Mouse (Mus musculus) adrenal gland, postnatal 36 days (tissue): ENCODE measurements around the gene Casc1. TPM values are rescaled to one million over a fixed set of nuclear protein-coding genes. Genes with fewer than 3 reads are reported as not detected.

Source experiments
- DNase-seq, 2 experiments: peaks; one replicate each; pipeline ENCODE4 v3.0.0; 2021; ENCODE audit warnings: mixed read lengths in 1 of 2
- long read RNA-seq, 2 experiments: library from polyadenylated mRNA; stranded (forward); transcript quantifications; one replicate each; pipeline ENCODE4 v2.0.0; 2021; ENCODE audit warnings: borderline sequencing depth in 2 of 2
- total RNA-seq, 2 experiments: library from RNA; stranded (reverse); gene quantifications; 2 replicates each; pipeline ENCODE4 v1.2.3; 2021

Gene Casc1
- under 1 TPM; 0.33 to 0.63 TPM for total RNA-seq
- long read RNA-seq, experiment 1 = 0 reads
- long read RNA-seq, experiment 2 = 0 reads

DNA sequence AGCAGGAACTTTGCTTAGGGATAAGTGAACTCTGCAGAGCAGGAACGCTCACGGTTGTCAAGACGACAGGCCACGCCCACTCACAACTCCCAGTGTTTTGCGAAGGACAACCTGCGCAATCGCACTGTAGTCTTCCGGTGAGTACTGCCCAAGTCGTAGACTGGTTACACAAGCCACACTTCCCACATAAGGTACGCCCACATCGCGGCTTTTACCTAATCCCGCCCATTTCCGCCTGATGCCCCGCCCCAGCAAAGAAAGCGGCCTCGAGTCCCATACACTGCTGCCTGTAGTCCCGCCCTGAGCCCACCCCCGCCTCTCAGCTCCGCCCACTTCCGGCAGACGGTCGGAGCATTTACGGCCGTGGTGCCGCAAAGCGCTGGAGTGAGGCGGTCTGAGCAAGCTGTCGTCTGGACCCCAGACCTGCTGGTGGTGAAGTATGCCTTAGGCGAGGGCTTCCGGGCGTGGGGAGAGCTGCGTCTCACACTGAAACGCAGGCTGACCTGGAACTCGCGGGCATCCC lies at the start of gene Casc1, which contains the start of gene Etfrf1:
Casc1 (minus strand) TSS at position 190 of the 523 bp plus-strand sequence.
Etfrf1 (plus strand) TSS at position 319 of the 523 bp plus-strand sequence.
- DNase-seq = peak; percentile 97 to 98

DNA sequence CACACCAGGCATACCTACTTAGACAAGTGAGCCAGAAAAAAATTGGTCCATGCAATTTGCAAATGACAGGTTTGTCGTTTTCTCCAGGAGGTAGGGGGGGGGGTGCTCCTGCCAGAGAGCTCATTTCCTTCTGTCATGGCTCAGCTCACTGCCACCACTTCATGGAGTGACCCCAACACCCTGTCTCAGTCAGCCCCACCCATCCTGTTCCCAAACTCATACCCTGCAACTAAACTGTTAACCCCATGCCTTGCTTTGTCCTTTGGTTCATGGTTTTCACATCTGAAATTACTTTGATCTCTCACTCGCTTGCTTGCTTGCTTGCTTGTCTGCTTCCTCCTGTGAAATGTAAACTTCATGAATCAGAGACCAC lies 45.9 kb upstream of the Casc1 start:
- DNase-seq = no peak

DNA sequence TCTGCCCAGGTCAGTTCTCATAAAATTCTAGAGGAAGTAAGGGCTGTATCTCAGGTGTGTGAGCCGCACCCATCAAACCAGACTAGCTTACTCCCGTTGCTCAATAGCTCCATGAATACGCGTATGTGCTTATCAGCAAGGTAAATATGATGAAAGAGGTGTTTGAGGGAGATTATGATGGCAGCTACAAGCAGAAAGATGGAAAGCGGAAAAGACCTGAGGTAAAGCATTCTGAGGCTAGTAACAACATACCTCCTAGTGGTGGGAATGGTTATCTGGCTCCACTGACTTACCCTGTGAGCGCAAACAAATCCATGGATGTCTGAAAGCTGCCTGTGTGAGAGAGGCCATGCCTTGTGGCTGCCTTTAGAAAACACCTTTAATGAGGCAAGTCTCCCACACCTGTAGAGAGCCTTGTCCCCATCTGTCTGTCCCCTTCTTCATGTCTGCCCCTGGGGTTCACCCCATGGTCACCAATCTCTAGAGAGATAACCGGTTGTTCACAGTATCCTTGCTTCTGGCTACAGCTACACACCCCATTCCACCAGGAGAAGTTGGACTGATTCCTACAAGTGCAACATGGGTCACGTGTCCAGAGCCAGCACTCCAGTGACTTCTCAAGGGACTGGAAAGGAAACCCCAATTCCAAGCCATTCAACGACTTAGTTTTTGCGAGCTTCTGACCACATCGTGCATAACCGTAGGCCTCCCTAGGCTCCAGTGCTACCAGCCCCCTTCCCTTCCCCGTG lies 45.3 kb upstream of the Casc1 start:
- peak in 1 of 2 experiments; percentile 26 for DNase-seq

DNA sequence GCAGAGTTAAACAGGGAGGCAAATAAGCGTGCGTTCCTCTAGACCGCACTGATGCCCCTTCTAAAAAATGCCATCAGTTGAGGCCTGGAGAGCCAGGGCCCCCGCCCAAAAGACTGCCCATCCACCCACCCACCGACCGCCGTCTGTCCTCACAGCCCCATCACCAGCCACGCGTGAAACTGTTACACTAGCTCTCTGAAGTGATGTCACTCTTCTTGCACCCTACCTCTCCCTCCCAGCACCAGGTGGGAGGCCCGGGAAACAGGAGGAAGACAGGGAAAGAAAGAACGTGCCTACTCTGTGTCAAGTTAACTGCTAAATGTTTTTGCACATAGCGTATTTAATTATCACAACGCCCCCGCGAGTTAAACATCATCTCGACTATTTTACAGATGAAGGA lies 40.0 kb upstream of the Casc1 start:
- DNase-seq = no peak

DNA sequence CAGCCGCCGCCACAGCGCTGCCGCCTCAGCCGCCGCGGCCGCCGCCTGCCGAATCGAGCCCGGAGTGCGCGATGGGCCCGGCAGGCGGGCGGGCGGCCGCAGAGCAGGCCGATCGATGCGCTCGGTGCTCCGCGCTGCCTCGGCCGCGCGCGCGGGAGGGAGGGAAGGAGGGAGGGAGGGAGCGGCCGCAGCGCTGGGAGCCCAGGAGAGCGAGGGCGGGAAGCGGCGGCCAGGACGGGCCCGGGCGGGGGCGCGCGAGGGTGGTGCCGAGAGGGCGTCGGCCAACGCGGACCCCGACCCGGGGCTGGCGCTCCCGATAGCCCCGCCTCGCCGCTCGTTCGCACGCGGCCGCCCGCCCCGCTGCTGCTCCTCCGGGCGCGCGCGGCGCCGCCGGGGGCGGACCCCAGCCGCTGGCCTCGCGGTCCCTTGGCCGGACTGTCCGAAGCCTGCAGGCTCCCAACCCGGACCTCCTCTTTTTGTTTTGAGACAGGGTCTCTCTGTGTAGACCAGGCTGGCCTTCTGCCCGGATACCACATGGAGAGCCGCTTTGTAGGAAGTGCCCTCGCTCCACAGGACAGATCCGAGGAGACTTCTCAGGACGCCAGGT lies 39.5 kb upstream of the Casc1 start, which contains the start of gene Kras:
Kras (minus strand) TSS at position 55 of the 607 bp plus-strand sequence.
- DNase-seq = peak; percentile 95 to 97

DNA sequence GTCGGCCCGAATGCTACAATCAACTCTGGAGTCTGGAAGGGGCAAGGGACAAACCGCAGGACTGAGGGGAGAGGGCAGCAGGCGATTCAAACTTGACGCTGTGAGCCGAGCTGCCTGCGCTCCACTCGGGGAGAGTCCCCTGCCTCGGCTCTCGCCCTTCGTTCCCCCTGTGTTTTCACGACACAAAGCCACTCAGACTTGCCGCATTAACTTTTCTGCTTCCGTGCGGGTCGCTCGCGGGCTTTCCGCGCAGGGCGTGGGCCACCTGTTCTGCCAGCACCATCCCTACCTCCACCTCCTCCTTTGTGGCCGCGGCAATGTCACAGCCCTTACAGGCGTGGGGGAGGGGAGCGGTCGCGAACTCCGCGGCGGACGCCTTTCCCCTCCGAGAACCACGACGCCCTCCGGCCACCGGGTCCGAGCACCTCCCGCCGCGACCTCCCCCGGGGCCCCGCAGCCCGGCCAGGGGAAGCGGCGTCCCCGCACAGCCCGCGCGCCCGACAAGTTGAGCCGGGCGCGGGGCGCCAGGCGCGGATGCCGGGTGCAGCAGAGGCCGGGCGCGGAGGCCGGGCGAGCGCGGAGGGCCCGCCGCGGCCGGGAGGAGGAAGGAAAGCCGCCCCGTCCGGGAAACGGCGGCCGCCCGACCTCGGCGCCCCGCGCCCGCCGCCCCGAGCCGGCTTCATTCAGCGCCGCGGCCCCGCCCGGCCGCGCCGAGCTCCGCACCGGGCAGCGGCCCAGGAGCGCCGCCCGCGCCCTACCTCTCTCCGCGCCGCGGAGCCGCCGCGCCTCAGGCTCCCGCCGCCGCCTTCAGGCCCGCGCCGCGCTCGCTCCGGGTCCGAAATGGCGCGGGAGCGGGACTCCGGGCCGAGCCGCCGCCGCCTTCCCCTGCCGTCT lies 38.7 kb upstream of the Casc1 start:
- peak; percentile 65 to 78 for DNase-seq

DNA sequence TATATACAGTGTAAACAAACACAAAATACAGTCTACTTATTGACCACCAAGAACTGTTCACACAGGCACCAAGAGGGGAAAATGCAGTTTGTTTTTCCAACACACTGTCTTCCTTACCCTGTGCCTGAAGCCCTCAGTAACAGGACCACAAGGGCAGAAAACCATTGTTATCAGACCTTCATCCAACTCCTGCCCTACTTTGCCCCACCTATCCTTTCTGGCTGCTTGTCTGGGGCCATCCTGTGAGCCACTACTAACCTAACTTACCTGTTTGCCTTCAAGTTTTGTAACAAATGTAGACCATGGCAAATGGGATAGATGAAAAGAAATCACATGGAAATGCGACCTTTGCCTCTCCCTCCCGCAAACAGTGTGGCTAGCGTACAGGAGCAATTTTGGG lies 37.1 kb upstream of the Casc1 start:
- no peak for DNase-seq

DNA sequence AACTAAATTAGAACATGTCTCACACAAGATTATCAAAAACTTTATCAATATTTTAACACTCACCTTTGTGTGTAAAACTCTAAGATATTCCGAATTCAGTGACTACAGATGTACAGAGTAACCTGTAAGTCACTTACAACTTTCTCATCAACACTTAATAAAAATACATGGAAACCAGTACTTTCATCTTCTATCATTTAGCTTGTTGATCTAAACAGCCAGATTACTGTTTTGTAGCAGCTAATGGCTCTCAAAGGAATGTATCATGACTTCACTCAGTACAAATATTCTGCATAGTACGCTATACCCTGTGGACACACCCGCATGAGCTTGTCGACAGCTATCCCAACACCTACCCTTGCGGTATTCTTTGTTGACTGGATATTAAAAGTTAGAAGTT lies 36.0 kb upstream of the Casc1 start:
- no peak for DNase-seq

DNA sequence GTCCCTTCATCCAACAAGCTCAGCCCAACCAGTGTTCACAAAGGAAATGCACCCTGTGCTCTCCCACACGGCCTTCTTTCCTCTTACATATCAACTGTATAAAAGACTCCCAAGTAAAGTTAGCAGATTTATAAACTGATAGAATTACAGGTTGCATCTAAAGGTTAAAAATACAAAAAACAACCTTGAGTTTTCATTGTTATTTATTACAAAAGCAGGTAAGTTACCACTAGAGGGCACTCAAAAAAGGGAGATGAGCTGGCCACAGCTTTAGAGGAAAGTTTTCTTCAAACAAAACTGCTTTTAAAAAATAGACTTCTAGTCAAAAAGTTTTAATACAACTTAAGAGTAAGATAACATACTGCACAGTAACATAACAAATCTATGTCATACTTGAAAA lies 31.7 kb upstream of the Casc1 start:
- DNase-seq = no peak

DNA sequence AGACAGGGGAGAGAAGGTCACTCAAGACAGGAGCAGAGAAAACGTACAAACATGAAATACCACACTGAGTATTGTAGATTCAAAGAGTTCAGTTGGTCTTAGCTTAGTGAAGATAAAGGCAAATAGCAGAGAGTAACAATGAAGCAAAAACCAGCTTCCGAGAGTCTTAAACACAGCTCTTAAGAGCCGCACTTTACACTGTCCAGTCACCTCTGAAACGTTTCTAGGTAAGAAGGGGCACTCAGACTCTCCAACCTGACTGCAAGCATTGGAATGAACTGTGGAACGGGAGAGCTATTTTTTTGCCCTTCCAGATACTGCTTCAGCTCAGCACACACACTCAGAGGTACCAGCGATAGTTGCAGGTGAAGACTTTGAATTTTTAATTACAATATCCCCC lies 29.5 kb upstream of the Casc1 start:
- DNase-seq = no peak

DNA sequence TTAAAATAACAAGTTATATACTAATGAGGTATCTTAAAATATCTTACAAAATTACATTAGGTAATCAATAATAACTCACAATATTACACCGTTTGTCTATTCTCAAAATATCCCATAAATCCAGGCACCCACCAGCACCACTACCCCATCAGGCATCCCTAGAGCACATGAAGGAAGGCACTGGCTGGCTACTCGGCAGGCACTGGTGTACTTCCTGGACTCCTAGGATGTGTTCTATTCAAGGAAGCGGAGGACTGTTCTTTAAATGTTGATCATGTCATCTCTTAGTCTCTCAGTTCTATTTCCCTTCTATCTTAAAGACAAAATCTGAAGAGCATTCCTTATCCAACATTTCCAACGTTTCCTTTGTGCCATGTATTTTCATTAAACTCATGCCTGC lies 26.3 kb upstream of the Casc1 start:
- no peak for DNase-seq

DNA sequence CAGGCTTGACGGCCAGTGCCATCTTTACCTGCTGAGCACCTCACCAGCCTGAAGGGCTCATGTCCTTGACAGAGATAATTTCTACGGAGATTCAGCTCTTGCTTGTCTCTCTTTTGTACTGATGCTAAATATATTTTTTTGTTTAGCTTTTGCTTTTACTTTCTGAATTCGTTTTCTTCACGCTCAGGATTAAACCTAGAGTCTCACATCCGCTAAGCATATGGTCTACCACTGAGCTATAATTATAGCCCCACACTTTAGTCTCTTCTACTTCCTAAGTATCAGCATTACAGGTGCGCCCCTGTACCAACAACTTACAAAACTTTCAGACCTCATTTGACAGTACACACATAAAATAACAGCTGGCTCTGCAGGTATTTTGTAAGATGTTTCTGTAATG lies 24.6 kb upstream of the Casc1 start:
- DNase-seq = no peak

DNA sequence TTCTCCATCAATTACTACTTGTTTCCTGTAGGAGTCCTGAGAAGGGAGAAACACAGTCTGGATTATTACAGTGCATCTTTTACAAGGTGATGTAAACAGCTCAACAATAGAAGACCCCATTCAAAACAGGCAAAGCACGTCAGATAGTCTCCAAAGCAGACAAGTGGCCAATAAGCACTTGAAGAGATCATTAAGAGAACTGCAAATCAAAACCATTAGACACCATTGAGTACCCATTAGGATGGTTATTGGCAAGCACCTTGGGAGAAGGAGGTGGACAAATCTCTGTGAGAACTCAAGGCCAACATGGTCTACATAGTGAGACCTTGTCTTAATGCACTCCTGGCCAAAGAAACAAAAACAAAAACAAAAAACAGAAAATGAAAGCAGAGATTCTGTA lies 23.6 kb upstream of the Casc1 start:
- no peak for DNase-seq

DNA sequence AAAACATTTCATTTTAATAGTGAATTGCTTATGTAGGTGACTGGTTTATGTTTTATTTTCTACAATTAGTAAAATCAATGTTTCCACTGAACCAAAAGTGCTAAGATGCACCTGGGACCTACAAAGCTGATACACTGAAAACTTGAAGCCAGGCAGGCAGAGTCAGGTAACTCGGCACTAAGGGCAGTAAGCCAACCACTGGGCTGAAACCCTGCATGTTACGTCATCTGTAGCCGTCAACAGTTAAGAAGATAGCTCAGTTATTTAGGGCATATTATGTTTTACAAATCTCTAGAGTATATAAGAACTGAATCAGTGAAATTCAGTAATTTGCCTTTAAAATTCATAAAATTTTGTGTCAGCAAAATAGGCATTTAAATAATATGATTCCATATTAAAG lies 15.5 kb upstream of the Casc1 start:
- peak in 1 of 2 experiments; percentile 25 for DNase-seq

DNA sequence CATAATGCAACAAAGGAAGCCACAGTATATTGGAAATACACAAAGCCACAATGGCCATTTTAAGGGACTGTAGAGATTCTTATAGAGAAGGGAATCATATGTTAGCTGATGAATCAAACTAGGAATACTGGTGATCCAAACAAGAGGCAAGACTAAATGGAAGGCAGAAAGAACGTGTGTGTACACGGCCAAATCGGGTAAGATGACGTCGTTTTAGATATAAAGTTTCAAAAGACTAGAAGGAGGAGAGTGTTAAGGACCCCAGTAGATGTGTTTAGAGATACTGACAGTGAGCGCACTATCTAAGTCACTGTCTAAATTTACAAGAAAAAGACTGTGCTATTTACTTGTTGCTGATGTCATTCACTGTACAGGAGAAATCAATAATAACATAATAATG lies 13.4 kb upstream of the Casc1 start:
- no peak for DNase-seq

DNA sequence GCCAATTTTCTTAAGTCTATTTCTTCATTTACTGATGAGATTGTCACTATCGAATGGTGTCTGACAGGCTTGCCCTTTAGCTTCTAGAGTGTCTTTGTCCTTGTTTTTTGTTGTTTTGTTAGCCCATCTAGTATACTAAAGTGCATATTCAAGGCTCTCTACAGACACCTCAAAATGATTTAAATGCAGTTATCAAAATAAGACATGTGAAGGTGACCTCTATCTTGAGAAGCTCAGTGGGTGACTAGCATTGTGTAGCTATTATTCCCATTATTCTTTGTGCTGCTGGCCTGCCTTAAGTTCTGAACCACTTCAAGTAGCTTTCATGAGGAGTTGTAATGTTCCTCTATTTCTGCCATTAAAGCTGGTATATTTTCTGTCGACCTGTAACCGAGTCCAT lies 5.0 kb upstream of the Casc1 start:
- DNase-seq = no peak

DNA sequence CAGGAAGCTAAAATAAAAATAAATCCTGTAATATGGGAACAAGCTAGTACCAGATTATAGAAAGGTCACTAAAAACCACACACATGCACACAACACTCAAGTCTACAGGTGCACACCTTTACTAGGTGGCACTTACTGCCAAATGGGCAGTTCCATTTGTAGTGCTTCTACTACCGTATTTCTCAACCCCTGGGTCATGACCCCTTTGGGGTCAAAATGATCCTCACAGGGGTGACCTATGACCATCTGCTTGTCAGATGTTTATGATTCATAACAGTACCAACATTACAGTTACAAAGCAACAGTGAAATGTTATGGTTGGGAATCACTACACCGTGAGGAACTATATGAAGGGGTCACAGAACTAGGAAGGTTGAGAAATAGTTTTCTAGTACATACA lies 3.1 kb upstream of the Casc1 start:
- no peak for DNase-seq

DNA sequence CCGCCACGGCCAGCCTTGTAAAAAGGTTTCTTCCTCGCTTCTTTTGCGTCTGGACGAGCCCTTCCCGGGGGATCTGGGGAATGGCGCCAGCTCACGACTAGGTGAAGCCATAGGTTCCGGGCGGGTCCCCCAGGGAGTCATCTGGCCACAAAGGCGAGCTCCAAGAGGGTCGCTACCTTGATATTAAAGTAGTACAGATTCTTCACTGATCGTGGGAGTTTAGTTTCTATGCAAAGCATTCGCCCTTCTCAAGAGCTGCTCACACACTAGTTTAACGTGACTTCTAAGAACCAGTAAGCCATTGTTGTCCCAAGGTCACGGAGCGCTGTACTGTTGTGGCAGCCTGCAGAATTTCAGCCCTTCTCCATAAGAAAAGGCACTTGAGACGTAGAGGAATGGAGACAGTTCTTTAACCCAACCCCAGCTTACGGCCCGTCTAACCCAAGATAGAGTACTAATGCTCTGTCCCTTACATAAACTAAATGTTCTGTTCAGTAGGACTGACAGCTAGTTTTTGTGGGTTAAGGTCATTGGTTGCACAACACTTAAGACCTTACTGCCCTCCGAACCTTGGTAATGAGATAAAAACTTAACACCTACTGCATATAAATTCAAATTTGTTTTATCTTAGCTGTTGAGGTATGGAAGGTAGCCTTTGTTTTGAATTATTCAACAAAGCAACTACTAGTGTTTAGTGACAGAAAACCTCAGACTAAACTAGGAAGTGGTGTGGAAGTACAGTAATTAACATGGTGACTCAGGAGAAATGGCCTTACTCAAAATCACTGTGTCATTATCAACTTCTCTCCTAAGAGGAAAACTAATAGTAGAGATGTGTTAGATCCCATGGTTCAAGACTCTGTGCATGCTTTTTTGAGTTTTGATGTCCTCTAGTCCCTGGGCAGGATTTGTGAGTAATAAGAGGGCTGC lies 836 bp upstream of the Casc1 start:
- DNase-seq = peak; percentile 24 to 25

DNA sequence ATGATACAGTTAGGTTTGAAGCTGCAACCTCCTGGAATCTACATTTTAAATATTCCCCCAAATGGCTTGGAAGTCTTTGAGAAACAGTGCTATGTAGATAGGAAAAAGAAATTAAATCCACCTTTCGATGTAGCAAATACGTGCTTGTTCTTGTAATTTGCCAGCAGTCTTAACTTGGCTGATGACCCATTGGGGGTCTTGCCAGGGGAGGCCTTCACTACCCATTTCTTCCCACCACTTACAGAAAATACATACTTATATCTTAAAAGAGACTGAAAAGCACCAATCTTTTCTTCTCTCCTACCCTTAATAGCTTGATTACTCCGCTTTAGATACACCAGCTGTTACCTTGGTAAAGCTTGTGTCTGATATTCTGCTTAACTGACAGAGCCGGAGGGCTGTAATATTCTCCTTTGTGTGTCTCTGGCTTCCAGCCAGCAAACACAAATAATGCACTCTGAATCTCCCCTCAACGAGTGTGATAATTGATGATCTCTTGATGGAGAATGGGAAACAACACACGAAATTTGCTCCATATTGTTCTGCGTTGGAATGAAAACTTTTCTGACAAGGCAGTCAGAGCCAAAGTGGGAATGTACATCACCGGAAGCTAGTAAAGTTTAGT lies 637 bp downstream of the Casc1 start:
- no peak for DNase-seq

DNA sequence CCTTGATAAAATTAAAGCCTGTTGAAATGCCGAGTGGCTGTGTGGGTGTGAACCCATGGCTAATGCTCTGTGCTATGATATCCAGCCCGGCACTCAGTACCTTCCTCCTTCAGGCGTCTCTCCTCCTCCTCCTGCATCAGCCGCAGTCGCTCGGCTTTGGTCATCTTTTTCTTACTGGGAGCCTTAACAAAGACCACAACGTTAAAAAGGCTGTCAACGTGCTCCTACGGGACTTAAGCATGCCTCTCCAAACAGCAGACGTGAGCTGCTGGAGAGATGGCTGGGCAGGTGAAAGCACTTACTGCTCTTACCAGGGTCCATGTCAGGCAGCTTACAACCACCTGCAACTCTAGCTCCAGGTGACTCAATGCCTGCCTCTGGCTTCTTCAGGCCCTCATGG lies 5.7 kb downstream of the Casc1 start:
- DNase-seq = no peak

DNA sequence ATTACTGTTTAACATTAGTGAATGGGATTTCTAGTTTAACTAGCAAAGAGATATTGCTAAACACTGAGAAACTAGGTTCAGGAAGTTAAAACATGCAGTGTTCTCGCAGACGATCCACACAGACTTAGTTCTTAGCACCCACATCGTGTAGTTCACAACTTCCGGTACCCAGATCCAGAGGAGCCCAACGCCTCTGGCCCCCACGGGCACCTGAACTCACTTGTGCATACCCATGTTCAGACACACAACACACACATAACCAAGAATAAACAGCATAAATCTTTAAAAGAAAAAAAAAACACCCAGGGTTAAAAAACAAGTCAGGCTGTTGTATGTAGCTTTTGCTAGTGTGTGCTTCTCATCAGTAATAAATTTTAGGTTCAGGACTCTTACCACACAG lies 6.4 kb downstream of the Casc1 start:
- DNase-seq = no peak
